Mouse (Mus musculus): Measurements from ENCODE around the gene Kcnh2. TPM values are rescaled to one million over a fixed set of nuclear protein-coding genes. Genes with fewer than 3 reads are reported as not detected.

The Kcnh2 gene
- polyA plus RNA-seq, 1 experiment from 2014 or later, result 7.0 TPM

- peaks cover 6% of the 10 kb centered on the region for H3K4me1 ChIP-seq
- H3K9ac ChIP-seq, result no peak overlapping the region
- no peak overlapping the region for H3K4me2 ChIP-seq
- no peak overlapping the region for H3K4me3 ChIP-seq
- no peak for ATAC-seq (ENCODE audit: borderline replicate concordance, extremely low read depth, low FRiP score, low TSS enrichment)
- no peaks in the 10 kb centered on the region for H3K9me3 ChIP-seq
- WGBS, result 19% methylated on average over 6 of the region's 6 CpGs
- H3K27ac ChIP-seq, result no peak overlapping the region
- no peaks in the 10 kb centered on the region for H3K36me3 ChIP-seq
- no peaks in the 10 kb centered on the region for H3K27me3 ChIP-seq
These were observed 22.8 kb upstream of the Kcnh2 start for GRCm38 (mm10) chr5:24374216-24374615.

GRCm38 (mm10) chr5:24373807-24374206 is 22.4 kb upstream of the Kcnh2 start:
- H3K27ac ChIP-seq, result no peak overlapping the region
- H3K9ac ChIP-seq, result no peak overlapping the region
- no peak overlapping the region for H3K4me2 ChIP-seq
- H3K4me3 ChIP-seq, result no peak overlapping the region
- H3K9me3 ChIP-seq, result no peaks in the 10 kb centered on the region
- H3K4me1 ChIP-seq, result peaks cover 6% of the 10 kb centered on the region
- H3K27me3 ChIP-seq, result no peaks in the 10 kb centered on the region
- WGBS, result 77% methylated on average over 5 of the region's 5 CpGs
- H3K36me3 ChIP-seq, result no peaks in the 10 kb centered on the region
- ATAC-seq (ENCODE audit: borderline replicate concordance, extremely low read depth, low FRiP score, low TSS enrichment), result no peak

DNA sequence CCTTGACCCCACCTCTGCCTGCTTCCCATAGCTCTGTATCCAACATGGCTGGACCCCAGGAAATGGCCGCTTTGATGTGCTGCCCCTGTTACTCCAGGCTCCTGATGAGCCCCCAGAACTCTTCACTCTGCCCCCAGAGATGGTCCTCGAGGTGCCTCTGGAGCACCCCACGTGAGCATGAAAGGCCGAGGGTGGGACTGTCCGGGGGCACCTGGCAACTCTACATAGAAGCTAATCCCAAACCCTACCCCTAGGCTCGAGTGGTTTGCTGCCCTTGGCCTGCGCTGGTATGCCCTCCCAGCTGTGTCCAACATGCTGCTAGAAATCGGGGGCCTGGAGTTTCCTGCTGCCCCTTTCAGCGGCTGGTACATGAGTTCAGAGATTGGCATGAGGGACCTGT is 18.4 kb upstream of the Kcnh2 start:
- Histone ChIP-seq H3K9ac (no peak overlapping the region), H3K4me3 (no peak overlapping the region), H3K4me2 (no peak overlapping the region), H3K27ac (no peak overlapping the region), H3K27me3 (no peaks in the 10 kb centered on the region), H3K9me3 (no peaks in the 10 kb centered on the region), H3K4me1 (peaks cover 6% of the 10 kb centered on the region), H3K36me3 (no peaks in the 10 kb centered on the region)
- WGBS, result 82% methylated on average over 9 of the region's 9 CpGs
- no peak for ATAC-seq (ENCODE audit: borderline replicate concordance, extremely low read depth, low FRiP score, low TSS enrichment)

DNA sequence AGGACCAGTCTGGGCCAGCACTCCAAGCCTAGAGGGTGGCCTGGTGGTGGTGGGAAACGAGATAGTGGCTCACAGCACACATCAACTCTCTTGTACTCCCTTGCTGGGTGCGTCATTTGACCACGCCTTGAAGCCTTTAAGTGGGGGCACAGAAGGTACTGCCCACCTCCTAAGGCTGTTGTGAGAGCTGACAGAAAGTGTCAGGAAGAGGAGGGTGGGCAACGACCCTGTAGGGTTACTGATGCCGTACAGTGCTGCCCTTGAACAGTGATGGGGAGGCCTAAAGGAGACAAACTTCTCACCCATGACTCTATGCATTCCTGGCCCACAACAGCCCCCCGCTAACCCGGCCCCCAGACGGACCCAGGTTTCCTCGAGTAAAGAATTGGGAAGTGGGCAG is 15.0 kb upstream of the Kcnh2 start:
- no peak overlapping the region for H3K27ac ChIP-seq
- H3K4me3 ChIP-seq, result no peak overlapping the region
- 75% methylated on average over 9 of the region's 9 CpGs for WGBS
- no peak overlapping the region for H3K4me2 ChIP-seq
- H3K36me3 ChIP-seq, result no peaks in the 10 kb centered on the region
- no peak for ATAC-seq (ENCODE audit: borderline replicate concordance, extremely low read depth, low FRiP score, low TSS enrichment)
- H3K9ac ChIP-seq, result no peak overlapping the region
- H3K27me3 ChIP-seq, result no peaks in the 10 kb centered on the region
- H3K4me1 ChIP-seq, result no peaks in the 10 kb centered on the region; the same call in 1 of the 2 replicates
- no peaks in the 10 kb centered on the region for H3K9me3 ChIP-seq

DNA sequence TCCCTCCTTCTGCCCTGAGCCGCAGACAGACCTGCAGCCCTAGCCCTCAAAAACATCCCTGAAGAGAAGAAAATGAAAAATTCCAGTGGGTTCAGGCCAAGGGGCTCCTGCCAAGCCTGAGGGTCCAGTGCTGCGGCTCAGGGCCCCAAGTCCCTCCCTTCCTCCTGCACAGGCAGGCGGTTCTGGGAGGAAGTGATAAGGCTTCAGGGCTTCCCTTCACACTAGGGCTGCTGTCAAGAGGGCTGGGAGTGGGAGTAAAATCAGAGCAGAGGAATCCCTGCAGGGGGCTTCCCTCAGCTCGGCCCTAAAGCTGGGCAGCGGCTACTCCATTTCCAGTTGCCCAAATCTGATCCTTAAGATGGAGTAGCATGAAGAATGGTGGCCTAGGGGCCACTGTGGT is 14.1 kb upstream of the Kcnh2 start:
- Histone ChIP-seq H3K27me3 (no peaks in the 10 kb centered on the region), H3K4me2 (peak overlapping the region; percentile 50), H3K36me3 (no peaks in the 10 kb centered on the region), H3K27ac (peak overlapping the region; percentile 58; the same call in 1 of the 2 replicates), H3K9me3 (no peaks in the 10 kb centered on the region), H3K4me3 (peak overlapping the region; percentile 31), H3K4me1 (no peaks in the 10 kb centered on the region; the same call in 1 of the 2 replicates), H3K9ac (no peak overlapping the region)
- 23% methylated on average over 5 of the region's 5 CpGs for WGBS
- no peak for ATAC-seq (ENCODE audit: borderline replicate concordance, extremely low read depth, low FRiP score, low TSS enrichment)

- WGBS, result 80% methylated on average over 10 of the region's 10 CpGs
- no peaks in the 10 kb centered on the region for H3K36me3 ChIP-seq
- H3K27me3 ChIP-seq, result no peaks in the 10 kb centered on the region
- peak overlapping the region; percentile 58 for H3K27ac ChIP-seq
- ATAC-seq (ENCODE audit: borderline replicate concordance, extremely low read depth, low FRiP score, low TSS enrichment), result no peak
- H3K9ac ChIP-seq, result no peak overlapping the region
- no peaks in the 10 kb centered on the region for H3K9me3 ChIP-seq
- peak overlapping the region; percentile 31 for H3K4me3 ChIP-seq
- H3K4me2 ChIP-seq, result peak overlapping the region; percentile 50
- no peaks in the 10 kb centered on the region; the same call in 1 of the 2 replicates for H3K4me1 ChIP-seq
These were observed 13.6 kb upstream of the Kcnh2 start for GRCm38 (mm10) chr5:24364963-24365362.

- WGBS, result 52% methylated on average over 12 of the region's 12 CpGs
- H3K9me3 ChIP-seq, result no peaks in the 10 kb centered on the region
- H3K4me3 ChIP-seq, result peak within 1 kb of the TSS; percentile 31
- H3K4me1 ChIP-seq, result no peaks in the 10 kb centered on the region; the same call in 1 of the 2 replicates
- no peaks in the 10 kb centered on the region for H3K36me3 ChIP-seq
- H3K27me3 ChIP-seq, result no peaks in the 10 kb centered on the region
- H3K9ac ChIP-seq, result no peak within 1 kb of the TSS
- peak within 1 kb of the TSS; percentile 58 for H3K27ac ChIP-seq
- H3K4me2 ChIP-seq, result peak within 1 kb of the TSS; percentile 50
- peak; percentile 41; the same call in 1 of the 2 replicates for ATAC-seq (ENCODE audit: borderline replicate concordance, extremely low read depth, low FRiP score, low TSS enrichment)
These were observed 13.1 kb upstream of the Kcnh2 start, which contains the start of gene Nos3 for GRCm38 (mm10) chr5:24364508-24364907. Nos3 (plus strand) TSS chr5:24364810.

DNA sequence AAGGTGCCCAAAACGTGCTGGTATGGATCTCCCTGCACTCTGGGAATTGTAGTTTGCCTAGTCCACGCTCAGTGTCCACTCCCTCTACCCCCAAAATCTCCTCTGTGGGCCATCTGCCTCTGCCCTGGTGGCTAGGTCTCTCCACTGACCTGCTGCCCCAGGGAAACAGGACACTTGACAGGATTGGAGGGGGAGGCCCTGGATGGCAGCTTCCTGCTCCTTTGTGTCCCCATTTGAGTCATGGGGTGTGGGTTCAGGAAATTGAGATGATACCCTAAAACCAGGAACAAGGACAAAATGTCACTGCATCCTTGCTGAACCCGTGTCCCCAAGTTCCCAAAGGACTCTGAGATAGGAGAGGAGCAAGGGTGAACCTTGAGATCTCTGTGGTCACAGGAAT is 12.7 kb upstream of the Kcnh2 start:
- Histone ChIP-seq H3K9ac (no peak overlapping the region), H3K4me1 (no peaks in the 10 kb centered on the region; the same call in 1 of the 2 replicates), H3K4me2 (no peak overlapping the region), H3K9me3 (no peaks in the 10 kb centered on the region), H3K27ac (no peak overlapping the region), H3K4me3 (no peak overlapping the region), H3K27me3 (no peaks in the 10 kb centered on the region), H3K36me3 (no peaks in the 10 kb centered on the region)
- no peak for ATAC-seq (ENCODE audit: borderline replicate concordance, extremely low read depth, low FRiP score, low TSS enrichment)
- 46% methylated on average over 3 of the region's 3 CpGs for WGBS

DNA sequence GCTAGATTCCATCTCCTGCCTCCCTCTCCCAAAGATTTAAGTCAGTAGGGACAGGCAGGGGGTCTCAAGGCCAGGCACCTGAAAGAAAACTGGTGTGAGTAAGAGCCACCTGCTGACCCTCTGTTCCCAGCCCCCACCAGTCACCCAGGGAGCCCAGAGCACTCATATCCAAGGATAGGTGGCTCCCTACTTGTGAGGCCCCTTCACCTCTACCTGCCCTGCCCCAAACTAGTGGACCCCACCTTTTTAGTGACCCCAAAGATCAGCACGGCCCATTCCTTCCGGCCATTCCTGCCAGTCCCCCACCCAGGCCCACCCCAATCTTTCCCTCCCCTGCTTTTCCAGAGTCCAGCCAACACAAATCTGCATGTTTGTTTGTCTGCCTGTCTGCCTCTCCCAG is 12.1 kb upstream of the Kcnh2 start:
- ATAC-seq (ENCODE audit: borderline replicate concordance, extremely low read depth, low FRiP score, low TSS enrichment), result no peak
- no peaks in the 10 kb centered on the region for H3K9me3 ChIP-seq
- WGBS, result 76% methylated on average over 2 of the region's 2 CpGs
- H3K4me2 ChIP-seq, result no peak overlapping the region
- no peak overlapping the region for H3K9ac ChIP-seq
- H3K36me3 ChIP-seq, result no peaks in the 10 kb centered on the region
- no peak overlapping the region for H3K4me3 ChIP-seq
- H3K4me1 ChIP-seq, result no peaks in the 10 kb centered on the region; the same call in 1 of the 2 replicates
- H3K27ac ChIP-seq, result no peak overlapping the region
- peaks cover 6% of the 10 kb centered on the region; the same call in 1 of the 2 replicates for H3K27me3 ChIP-seq

- peak; percentile 66; the same call in 1 of the 2 replicates for ATAC-seq (ENCODE audit: borderline replicate concordance, extremely low read depth, low FRiP score, low TSS enrichment)
- Histone ChIP-seq H3K4me1 (no peaks in the 10 kb centered on the region; the same call in 1 of the 2 replicates), H3K27me3 (peaks cover 6% of the 10 kb centered on the region; the same call in 1 of the 2 replicates), H3K4me3 (no peak overlapping the region), H3K4me2 (no peak overlapping the region), H3K27ac (no peak overlapping the region), H3K36me3 (no peaks in the 10 kb centered on the region), H3K9me3 (no peaks in the 10 kb centered on the region), H3K9ac (no peak overlapping the region)
- 0% methylated on average over 7 of the region's 7 CpGs for WGBS
These were observed 9.5 kb upstream of the Kcnh2 start for GRCm38 (mm10) chr5:24360792-24361454.

- Histone ChIP-seq H3K4me1 (peaks cover 9% of the 10 kb centered on the region), H3K27ac (no peak overlapping the region), H3K36me3 (no peaks in the 10 kb centered on the region), H3K9me3 (no peaks in the 10 kb centered on the region), H3K4me3 (no peak overlapping the region), H3K27me3 (peaks cover 32% of the 10 kb centered on the region), H3K9ac (no peak overlapping the region), H3K4me2 (no peak overlapping the region)
- 9% methylated on average over 7 of the region's 7 CpGs for WGBS
- ATAC-seq (ENCODE audit: borderline replicate concordance, extremely low read depth, low FRiP score, low TSS enrichment), result no peak
These were observed 6.1 kb upstream of the Kcnh2 start for GRCm38 (mm10) chr5:24357461-24357860.

- ATAC-seq (ENCODE audit: borderline replicate concordance, extremely low read depth, low FRiP score, low TSS enrichment), result no peak
- no peak overlapping the region for H3K27ac ChIP-seq
- H3K27me3 ChIP-seq, result peaks cover 39% of the 10 kb centered on the region
- H3K4me2 ChIP-seq, result no peak overlapping the region
- peaks cover 16% of the 10 kb centered on the region for H3K4me1 ChIP-seq
- no peak overlapping the region for H3K9ac ChIP-seq
- no peaks in the 10 kb centered on the region for H3K9me3 ChIP-seq
- WGBS, result 39% methylated on average over 4 of the region's 4 CpGs
- no peaks in the 10 kb centered on the region for H3K36me3 ChIP-seq
- no peak overlapping the region for H3K4me3 ChIP-seq
These were observed 5.4 kb upstream of the Kcnh2 start for GRCm38 (mm10) chr5:24356764-24357163.

All from lung, embryonic 15.5 days (tissue).